Mouse (Mus musculus): ENCODE data around the gene Ust.

GRCm38 (mm10) chr10:8228375-8228743 is 290.3 kb downstream of the Ust start:
- TF ChIP-seq CTCF (IDR thresholded peaks at IDR 0.05; ENCODE audit: borderline replicate concordance, insufficient read depth, low read length) (no peak), POLR2A (IDR thresholded peaks at IDR 0.05; ENCODE audit: low read depth, low read length) (no peak)
